Mouse (Mus musculus) ES-E14 (cell line): ENCODE data around the gene Slc35b2.

Experiments used
- CHD2 ChIP-seq: IDR thresholded peaks from 2 replicates; pipeline ENCODE4 v1.6.1; 2014; ENCODE audit warnings: mild to moderate bottlenecking, low read depth, low read length, inconsistent platforms
- ZNF384 ChIP-seq: IDR thresholded peaks from 2 replicates; pipeline ENCODE4 v1.6.1; 2012; ENCODE audit warnings: low read depth, low read length, inconsistent platforms

DNA sequence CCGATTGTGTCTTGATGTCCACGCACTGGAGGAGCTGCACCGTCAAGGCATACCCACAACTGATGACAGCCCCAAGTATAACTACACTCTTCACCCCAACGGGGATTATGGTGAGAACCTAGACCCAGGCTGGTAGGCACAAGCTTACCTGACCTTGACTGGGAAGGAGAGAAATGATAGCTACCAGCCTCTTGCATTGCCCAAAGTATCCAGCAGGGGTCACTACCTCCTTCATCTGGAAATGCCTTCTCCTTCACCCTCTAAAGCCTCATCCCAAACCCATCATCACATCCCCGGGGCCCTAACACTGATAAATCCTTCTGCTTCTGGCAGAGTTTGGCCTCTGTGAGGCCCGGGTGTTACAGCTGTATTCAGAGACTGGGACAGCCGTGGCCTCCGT is 47.2 kb upstream of the Slc35b2 start:
- no peak for TF ChIP-seq CHD2
- no peak for TF ChIP-seq ZNF384
